Comparison of ENCODE assay signal across 8 mouse cellular contexts in genomic region chr6:4417247-4417709, GRCm38 (mm10).
DNase-seq lines count a peak whose midpoint lies in the region; ATAC-seq and TF ChIP-seq lines count a peak whose summit lies in the region.

No protein-coding gene starts in this region.

- H3K27me3 ChIP-seq in testis, adult 2 months (ENCODE audit: control insufficient read depth, insufficient read depth, low read length): no peaks in the 10 kb centered on the region
- no peaks in the 10 kb centered on the region for H3K27me3 ChIP-seq in forebrain, embryonic 14.5 days (replicated peaks; ENCODE audit: control insufficient read depth, insufficient read depth, low read length)
- H3K27me3 ChIP-seq in hindbrain, embryonic 16.5 days (replicated peaks; ENCODE audit: control insufficient read depth, insufficient read depth, low read length): no peaks in the 10 kb centered on the region
- H3K27me3 ChIP-seq in thymus, adult 2 months (ENCODE audit: control insufficient read depth, insufficient read depth, low read length): no peaks in the 10 kb centered on the region

- no peaks in the 10 kb centered on the region for H3K36me3 ChIP-seq in testis, adult 2 months (ENCODE audit: control insufficient read depth, insufficient read depth, low read length)
- H3K36me3 ChIP-seq in forebrain, embryonic 14.5 days (ENCODE audit: control insufficient read depth, insufficient read depth, low read length): no peaks in the 10 kb centered on the region
- no peaks in the 10 kb centered on the region for H3K36me3 ChIP-seq in hindbrain, embryonic 16.5 days (ENCODE audit: control insufficient read depth, insufficient read depth, low read length)
- no peaks in the 10 kb centered on the region for H3K36me3 ChIP-seq in thymus, adult 2 months (ENCODE audit: control insufficient read depth, insufficient read depth, low read length)

- no peak for TF ChIP-seq POLR2A in testis, adult 2 months (IDR thresholded peaks at IDR 0.05; ENCODE audit: control insufficient read depth, low read depth, low read length)
- no peak for TF ChIP-seq POLR2A in thymus, adult 2 months (IDR thresholded peaks at IDR 0.05; ENCODE audit: control insufficient read depth, extremely low read depth, insufficient read depth, low read length, poor library complexity)

- DNase-seq in testis, postnatal 10 days (ENCODE audit: low spot score): no peak
- peak; percentile 81 for DNase-seq in forebrain, embryonic 14.5 days (ENCODE audit: low spot score)
- DNase-seq in lung, postnatal 36 days: peak; percentile 44
- DNase-seq in thymus, adult 2 months: no peak
- no peak for DNase-seq in right cerebral cortex, postnatal 25 days
- no peak for DNase-seq in spleen, postnatal 36 days (ENCODE audit: low spot score in 2 of 2)

- no peak overlapping the region for H3K9ac ChIP-seq in forebrain, embryonic 14.5 days (ENCODE audit: low read length)
- peak overlapping the region; percentile 18; the same call in 1 of the 2 replicates for H3K9ac ChIP-seq in hindbrain, embryonic 16.5 days (ENCODE audit: low read depth, low read length)

- peak; percentile 85 for ATAC-seq in forebrain, embryonic 14.5 days
- peak; percentile 92 for ATAC-seq in hindbrain, embryonic 16.5 days

- 0 out of 2 replicates have a peak, but pooled peaks cover 2% of the 10 kb centered on the region for H3K4me1 ChIP-seq in testis, adult 2 months (ENCODE audit: control insufficient read depth, insufficient read depth, low read length)
- H3K4me1 ChIP-seq in forebrain, embryonic 14.5 days (ENCODE audit: control insufficient read depth, insufficient read depth, low read length): peaks cover 10% of the 10 kb centered on the region; the same call in 1 of the 2 replicates
- no peaks in the 10 kb centered on the region; the same call in 1 of the 2 replicates for H3K4me1 ChIP-seq in hindbrain, embryonic 16.5 days (ENCODE audit: control insufficient read depth, insufficient read depth, low read depth, low read length)
- no peaks in the 10 kb centered on the region for H3K4me1 ChIP-seq in thymus, adult 2 months (replicated peaks; ENCODE audit: control insufficient read depth, insufficient read depth, low read length)

- WGBS in forebrain, embryonic 14.5 days: 23% methylated on average over 6 of the region's 6 CpGs
- WGBS in hindbrain, embryonic 16.5 days: 25% methylated on average over 6 of the region's 6 CpGs
- WGBS in thymus, adult 2 months: 58% methylated on average over 6 of the region's 6 CpGs

- H3K9me3 ChIP-seq in forebrain, embryonic 14.5 days (replicated peaks; ENCODE audit: control insufficient read depth, low read length): no peaks in the 10 kb centered on the region
- no peaks in the 10 kb centered on the region for H3K9me3 ChIP-seq in hindbrain, embryonic 16.5 days (ENCODE audit: control insufficient read depth, low read length)

- no peak for TF ChIP-seq CTCF in testis, adult 2 months (IDR thresholded peaks at IDR 0.05; ENCODE audit: control insufficient read depth, insufficient read depth, insufficient replicate concordance, low read depth, low read length)
- no peak for TF ChIP-seq CTCF in thymus, adult 2 months (IDR thresholded peaks at IDR 0.05; ENCODE audit: borderline replicate concordance, control insufficient read depth, extremely low read depth, insufficient read depth, low read length, poor library complexity)

- peak overlapping the region; percentile 43; the same call in 1 of the 2 replicates for H3K27ac ChIP-seq in testis, adult 2 months (ENCODE audit: control insufficient read depth, insufficient read depth, low read depth, low read length)
- H3K27ac ChIP-seq in forebrain, embryonic 14.5 days (ENCODE audit: low read depth, low read length): peak overlapping the region; percentile 44; the same call in 1 of the 2 replicates
- H3K27ac ChIP-seq in hindbrain, embryonic 16.5 days (ENCODE audit: low read depth, low read length): peak overlapping the region; percentile 34; the same call in 1 of the 2 replicates
- no peak overlapping the region for H3K27ac ChIP-seq in thymus, adult 2 months (ENCODE audit: control insufficient read depth, insufficient read depth, low read length)

- no peak overlapping the region for H3K4me3 ChIP-seq in testis, adult 2 months (ENCODE audit: control insufficient read depth, low read depth, low read length)
- no peak overlapping the region for H3K4me3 ChIP-seq in forebrain, embryonic 14.5 days (ENCODE audit: low read depth, low read length)
- no peak overlapping the region for H3K4me3 ChIP-seq in hindbrain, embryonic 16.5 days (ENCODE audit: low read length)
- H3K4me3 ChIP-seq in thymus, adult 2 months (ENCODE audit: control insufficient read depth, insufficient read depth, low read length): no peak overlapping the region

- peak overlapping the region; percentile 32; the same call in 1 of the 2 replicates for H3K4me2 ChIP-seq in forebrain, embryonic 14.5 days (ENCODE audit: low read length)
- H3K4me2 ChIP-seq in hindbrain, embryonic 16.5 days (ENCODE audit: low read length): peak overlapping the region; percentile 46

Comparison
In these comparisons a context has a peak if more than half of its experiments do, and no peak if none do; other contexts are left out.
1. DNase-seq: peak in forebrain, embryonic 14.5 days (single experiment) and lung, postnatal 36 days (single experiment); none in testis, postnatal 10 days (single experiment), thymus, adult 2 months (single experiment), right cerebral cortex, postnatal 25 days (single experiment) and spleen, postnatal 36 days (0 of 2).